Mouse (Mus musculus) megakaryocyte progenitor cell, adult 5-6 weeks (primary cell): ENCODE data around the gene Wdfy3. TPM values are rescaled to one million over a fixed set of nuclear protein-coding genes. Genes with fewer than 3 reads are reported as not detected.
"Not testable (repeated sequence)": the region's sequence is repeated elsewhere in the genome, so short reads cannot be mapped to it uniquely, and the experiment has no call there.

ENCODE experiments used
- ATAC-seq: replicated peaks from 2 replicates; pipeline ENCODE4 v1.8.0; 2016; ENCODE audit warnings: mild to moderate bottlenecking, moderate TSS enrichment, inconsistent platforms; ENCODE audit not compliant: poor library complexity
- total RNA-seq, 2 experiments: library from RNA; stranded (forward) in 1 of 2; stranded (reverse) in 1 of 2; fragments of 157-497, 149-512 nt in 1 of 2; fragments of 200-1000 nt in 1 of 2; gene quantifications; 2 replicates each; pipeline versions ENCODE4 v1.2.3 to v1.2.4; 2015 to 2017

Wdfy3 gene
- total RNA-seq, 2 experiments from 2014 or later, result 5.4 to 9.5 TPM

DNA sequence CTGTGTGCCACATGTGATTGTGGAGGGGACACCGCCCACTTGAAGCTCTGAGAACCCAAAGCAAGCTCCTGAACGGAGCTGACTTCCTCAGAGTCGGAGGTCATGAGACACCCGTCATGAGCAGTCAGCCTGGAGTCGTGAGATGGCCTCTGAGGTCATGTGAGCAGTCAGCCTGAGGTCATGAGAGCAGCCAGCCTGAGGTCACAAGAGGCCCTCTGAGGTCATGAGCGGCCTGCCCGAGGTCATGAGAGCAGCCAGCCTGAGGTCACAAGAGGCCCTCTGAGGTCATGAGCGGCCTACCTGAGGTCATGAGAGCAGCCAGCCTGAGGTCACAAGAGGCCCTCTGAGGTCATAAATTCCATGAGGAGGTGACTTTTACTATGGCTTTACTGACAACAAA is 120.4 kb downstream of the Wdfy3 start:
- no peak for ATAC-seq

DNA sequence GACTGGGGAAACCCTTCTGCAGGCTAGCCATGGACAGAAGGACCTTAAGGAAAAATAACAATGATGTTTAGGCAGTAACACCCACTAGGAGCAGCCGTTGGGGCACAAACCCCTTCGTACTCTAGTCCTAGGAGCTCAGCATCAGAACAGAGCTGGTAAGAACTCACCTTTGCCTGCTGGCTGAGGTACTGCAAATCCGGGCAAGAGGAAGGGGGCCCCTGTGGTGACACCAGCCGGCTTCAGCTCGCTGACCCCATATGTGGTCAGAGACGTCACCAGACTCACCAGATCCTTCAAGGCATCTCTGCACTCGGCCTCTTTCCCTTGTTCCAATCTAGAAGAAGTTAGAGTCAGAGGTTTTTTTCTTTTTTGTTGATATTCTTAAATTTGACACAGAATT is 121.1 kb downstream of the Wdfy3 start:
- no peak for ATAC-seq

DNA sequence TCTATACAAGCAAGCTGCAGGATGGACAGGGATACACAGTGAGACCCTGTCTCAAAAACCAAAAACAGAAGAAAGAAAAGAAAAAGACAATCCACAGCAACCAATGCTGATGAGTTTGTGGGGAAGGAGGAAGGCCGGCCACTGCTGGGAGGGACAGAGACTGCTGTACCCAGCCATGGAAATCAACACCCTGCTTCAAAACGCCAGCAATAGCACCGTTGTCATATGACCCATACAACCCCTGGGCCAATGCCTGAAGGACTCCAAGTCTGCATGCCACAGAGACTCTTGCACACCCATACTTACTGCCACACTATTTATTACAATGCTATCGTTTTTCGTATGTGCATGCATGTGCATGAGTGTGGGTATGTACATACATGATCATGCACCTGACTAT is 124.0 kb downstream of the Wdfy3 start:
- no peak for ATAC-seq

DNA sequence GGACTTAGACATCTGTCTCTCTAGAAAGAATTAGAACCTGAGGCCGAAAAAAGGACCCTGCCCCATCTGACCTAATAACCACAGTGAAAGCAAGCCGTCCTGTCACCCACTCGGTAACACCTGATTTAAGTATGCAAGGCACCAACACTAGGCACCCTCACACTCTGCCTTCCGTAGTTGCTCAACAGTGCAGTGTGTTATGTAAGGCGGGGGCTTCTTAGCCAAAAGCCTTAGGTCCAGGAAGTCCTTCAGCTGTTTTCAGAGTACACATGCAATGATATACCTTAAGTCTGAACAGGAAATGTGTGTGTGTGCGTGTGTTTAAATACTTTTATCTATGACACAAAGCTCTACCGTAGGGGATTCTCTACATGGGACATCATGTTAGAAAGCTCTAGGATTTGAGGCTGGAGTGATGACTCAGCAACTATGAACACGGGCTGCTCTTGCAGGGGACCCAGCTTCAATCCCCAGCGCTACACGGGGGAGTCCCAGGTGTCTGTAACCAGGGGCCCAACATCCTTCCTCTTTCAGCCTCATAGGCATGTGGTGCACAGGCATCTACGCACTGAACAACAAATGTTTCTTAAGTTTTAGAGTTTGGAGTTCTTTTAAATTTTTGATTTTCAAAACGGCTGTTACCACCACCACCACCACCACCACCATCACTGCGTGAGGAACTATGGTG is 131.7 kb downstream of the Wdfy3 start:
- ATAC-seq, result peak; percentile 77

DNA sequence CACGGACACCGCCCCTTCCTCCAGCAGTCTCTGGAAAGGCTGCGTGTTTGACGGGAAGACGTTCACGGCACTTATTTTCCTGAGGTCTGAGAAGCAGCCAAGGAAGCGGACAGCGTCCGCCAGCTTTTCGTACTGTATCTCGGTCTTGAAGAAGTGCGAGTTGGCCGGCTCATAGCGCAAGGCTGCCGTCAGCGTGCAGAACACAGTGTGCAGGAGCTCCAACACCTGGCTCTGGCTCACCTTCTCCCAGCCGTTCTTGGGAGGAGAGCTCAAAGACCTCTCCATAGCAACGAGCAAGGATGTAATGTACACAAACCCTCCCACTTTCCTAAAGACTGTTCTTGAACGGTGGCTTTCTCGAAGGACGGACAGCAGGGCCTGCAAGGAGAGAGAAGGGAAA is 132.4 kb downstream of the Wdfy3 start:
- no peak for ATAC-seq

DNA sequence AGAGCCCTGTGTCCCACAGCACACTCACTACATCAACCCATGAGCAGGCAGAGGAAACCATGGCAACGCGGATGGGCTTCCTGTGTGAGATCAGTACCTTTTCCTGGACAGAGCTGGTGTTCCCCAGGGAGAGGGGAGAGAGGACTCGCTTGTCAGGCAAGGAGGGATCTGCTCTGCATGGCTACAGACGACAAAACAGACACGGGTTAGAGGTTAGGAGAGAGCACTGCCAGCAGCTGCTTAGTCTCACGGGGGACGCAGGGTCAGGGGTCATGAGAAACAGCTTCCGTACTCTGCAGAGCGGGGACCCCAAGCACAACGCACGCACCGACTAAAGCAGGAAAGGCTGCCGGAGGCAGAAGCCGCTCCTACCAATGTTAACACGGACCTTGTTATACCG is 133.8 kb downstream of the Wdfy3 start:
- no peak for ATAC-seq

DNA sequence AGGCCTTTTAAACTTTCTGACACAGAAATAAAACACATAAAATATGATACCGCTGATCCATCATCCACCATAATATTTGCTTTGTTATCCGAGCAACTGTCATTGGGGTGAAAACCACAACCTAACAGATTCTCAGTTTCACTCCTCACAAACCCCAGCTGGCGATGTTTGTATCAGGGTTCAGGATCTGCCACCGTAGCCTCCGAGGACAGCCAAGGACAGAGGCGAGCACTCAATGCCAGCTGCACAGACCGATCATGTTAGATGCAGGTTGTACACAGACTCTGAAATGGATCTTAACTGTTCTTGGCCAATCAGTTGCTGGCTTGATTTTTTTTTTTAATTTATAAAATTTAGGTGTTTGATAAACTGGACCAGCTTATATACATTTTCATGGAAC is 135.1 kb downstream of the Wdfy3 start:
- no peak for ATAC-seq

DNA sequence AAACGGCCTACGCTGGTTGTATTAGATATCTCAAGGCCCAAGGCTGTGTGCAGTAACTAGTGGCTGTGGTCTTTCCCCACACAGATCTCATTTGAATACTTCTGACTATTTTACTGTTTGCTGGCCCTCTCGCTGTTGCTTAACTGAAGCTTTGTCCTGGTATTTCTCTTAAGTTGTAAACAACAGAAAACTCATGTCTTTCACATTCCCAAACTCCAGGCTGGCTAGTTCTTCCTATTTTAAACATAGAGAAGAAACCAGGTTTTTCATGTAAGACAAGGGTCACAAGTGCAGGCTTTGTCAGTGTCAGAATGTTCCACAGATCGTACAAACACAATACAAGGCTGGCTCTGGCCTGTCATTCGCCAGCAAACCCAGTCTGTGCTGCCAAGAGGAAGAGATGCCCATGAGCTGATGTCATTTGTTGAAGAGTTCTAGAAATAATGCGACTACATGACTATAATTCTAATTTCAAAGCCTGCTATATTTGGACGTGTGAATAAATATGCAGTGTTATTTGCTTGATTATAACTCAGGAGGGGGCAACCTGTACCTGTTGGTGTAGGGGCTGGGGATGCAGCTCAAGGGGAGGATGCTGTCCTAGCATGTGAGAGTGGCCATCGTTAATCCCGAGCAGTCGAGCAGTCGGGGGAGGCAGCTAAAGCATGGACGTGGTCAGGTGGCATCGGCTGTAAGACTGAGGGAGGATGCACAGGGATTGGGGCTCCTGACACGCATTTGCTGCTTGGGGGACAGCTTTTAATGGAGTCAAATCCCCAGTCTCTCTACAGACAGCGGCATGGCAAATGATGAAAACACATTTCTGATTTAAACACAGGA is 136.5 kb downstream of the Wdfy3 start:
- no peak for ATAC-seq

DNA sequence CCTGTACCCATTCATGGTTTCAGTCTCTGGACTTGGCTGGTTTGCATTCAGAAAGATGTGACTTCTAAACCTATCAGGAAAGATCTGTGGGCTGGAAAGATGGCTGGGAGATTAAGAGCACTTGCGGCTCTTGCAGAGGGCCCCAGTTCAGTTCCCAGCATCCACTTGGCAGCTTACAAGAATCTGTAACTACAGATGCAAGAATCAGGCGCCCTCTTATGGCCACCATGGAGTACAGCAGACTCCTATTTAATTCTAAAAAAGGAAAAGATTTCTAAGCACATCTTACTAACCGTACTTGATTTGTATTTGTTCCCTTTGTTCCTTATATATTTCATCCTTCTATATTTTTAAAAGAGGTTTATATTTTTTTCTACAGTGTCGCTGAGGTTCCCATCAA is 137.7 kb downstream of the Wdfy3 start:
- no peak for ATAC-seq

DNA sequence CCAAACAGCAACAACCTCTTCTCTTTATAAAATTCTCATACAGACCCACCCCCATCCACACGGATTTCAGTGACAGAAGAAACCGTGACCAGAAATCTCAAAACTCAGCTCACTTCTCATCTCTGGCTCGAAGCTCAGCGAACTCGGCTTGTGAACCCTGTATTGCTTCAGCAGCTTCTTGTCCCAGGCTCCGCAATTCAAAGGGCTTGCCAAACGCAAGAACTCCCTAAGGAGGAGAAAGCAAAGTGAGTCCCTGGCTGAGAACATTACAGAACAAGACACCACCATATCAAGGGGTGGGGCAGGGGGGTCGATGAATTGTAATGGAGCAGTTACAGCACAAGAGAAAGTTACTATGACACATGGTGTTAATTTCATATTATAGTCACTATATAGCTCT is 143.4 kb downstream of the Wdfy3 start:
- ATAC-seq, result no peak

DNA sequence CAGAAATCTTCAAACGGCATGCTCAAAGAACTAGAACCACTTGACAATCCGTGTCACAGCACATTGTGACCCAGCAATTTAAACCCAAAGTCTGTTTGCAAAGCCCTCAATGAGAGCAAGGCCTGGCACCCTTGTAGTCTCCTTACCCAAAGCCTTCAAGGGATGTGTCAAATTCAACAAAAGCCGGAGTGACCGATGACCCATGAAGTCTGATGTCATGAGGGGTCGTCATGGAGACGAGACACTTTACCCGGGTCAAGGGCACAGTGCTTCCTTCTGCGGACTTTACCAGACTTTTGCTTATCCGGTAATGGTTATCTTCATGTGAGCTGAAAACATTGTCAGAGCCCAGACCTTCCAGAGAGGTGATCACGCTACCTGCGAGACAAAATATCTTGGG is 146.0 kb downstream of the Wdfy3 start:
- ATAC-seq, result no peak

DNA sequence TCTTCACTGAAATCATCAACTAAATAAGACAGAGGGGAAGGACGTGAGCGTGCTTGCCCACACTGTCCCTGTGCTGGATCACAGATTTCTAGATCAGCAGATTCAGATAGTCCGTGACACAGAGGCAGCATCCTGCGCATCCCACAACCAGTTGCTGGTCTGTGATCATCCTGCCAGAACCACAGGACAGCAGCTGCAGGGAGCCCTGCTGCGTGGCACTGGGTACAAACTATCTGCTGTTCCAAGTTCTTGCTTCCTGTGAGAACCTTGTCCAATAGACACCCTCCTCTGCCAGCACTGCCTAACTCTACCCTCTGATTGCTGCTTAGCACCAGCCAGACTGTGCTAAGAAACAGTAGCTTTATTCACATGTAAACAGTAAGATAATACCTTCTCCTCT is 150.2 kb downstream of the Wdfy3 start:
- no peak for ATAC-seq

DNA sequence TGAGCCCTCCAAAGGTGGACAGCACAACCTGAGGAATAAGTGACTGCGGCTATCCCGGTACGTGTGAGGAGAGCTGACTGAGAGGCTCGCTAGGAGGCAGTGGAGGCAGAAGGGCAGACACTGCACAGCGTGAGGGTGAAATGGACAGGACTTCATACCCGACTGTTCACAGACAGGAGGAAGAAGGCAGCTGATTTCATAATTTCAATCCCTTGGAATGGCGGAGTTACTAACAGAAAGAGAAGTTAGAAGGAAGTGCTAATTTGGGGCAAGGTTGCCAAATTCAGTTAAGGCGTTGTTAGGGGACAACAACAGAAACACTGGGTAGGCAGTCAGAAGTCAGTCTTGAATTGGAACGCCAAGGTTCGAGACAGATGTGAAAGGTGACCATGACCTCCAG is 160.3 kb downstream of the Wdfy3 start:
- peak; percentile 76 for ATAC-seq

DNA sequence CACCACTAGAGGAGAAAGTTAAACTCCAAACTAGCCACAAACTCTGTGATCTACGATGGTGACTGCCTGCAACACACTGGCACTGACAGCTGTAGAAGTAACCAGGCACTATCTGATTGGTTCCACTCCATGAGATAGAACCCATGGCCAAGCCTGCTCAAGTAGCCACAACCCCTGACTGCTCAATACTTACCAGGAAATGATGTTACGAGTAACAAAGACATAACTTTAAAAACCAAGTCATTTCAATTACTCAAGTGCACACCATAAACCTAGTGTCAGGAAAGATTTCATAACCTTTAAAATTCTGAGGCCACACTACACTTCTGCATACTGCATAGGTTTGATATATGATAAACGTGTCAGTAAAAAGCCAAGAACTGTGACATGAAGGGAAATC is 164.1 kb downstream of the Wdfy3 start:
- peak; percentile 49 for ATAC-seq

DNA sequence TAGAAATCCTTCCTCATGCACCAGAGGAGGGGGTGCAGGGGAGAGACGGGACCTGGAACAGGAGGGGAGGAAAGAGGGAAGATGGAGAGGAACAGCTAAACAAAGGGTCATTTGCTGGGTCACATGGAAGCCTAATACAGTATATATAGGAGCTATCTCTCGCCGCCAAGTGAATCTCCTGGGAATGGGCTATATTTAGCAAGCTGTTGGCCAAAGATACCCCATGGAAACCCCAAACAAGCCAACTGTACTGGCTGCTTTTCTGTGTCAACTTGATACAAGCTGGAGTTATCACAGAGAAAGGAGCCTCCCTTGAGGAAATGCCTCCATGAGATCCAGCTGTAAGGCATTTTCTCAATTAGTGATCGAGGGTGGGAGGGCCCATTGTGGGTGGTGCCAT is 164.9 kb downstream of the Wdfy3 start:
- ATAC-seq, result not testable (repeated sequence)

DNA sequence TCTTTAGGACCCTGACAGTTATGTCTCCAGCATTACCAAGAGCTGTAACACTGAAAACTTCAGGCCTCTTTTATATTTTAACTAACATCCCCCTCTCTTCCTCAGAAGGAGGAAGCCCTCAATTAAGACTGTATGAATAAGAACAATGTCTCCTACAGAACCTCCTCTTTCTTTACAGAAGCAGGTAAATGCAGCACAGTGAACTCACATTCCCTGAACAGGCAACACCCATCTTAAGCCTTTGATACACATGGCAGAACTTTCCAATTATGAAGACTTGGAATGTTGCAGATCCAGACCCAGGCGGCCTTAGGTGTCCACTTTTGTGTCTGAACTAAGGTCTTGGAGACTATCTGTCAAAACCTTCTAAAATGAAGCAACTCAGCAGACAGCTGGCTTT is 167.0 kb downstream of the Wdfy3 start:
- no peak for ATAC-seq

DNA sequence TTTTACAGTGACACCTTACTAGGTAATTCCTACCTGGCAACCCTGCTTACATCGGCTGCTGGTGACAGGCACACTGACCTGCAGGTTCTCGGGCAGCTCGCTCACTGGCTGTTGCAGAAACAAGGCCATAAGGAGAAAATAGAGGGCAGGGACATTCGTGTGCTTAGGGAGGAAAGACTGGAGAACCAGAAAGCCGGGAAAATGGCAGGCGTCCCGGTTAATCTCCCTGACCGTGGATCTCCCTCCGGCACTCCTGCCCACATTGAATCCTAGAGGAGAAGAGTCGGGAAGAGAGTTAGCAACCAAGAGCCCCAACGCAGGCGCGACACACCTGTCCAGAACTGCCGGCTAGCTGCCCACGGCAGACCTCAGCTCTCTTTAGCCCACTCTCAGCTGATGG is 169.7 kb downstream of the Wdfy3 start:
- no peak for ATAC-seq

DNA sequence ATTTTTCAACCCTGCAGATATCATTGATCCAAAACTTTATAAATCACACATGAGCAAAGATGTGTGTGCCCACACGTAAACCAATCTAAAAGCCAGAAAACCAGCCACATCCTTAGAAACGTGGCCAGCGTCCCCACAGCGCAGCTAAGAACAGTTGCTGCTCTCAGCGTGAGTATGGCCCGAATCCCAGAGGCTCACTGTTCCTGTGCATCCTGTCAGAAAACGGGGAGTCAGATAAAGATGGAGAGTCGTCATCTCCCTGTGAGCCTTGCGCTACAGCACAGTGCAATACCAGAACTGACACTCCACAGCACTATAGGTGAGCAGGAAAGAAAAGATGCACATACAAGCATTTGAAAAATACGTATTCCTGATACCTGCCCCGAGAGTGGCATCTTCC is 172.9 kb downstream of the Wdfy3 start:
- no peak for ATAC-seq

DNA sequence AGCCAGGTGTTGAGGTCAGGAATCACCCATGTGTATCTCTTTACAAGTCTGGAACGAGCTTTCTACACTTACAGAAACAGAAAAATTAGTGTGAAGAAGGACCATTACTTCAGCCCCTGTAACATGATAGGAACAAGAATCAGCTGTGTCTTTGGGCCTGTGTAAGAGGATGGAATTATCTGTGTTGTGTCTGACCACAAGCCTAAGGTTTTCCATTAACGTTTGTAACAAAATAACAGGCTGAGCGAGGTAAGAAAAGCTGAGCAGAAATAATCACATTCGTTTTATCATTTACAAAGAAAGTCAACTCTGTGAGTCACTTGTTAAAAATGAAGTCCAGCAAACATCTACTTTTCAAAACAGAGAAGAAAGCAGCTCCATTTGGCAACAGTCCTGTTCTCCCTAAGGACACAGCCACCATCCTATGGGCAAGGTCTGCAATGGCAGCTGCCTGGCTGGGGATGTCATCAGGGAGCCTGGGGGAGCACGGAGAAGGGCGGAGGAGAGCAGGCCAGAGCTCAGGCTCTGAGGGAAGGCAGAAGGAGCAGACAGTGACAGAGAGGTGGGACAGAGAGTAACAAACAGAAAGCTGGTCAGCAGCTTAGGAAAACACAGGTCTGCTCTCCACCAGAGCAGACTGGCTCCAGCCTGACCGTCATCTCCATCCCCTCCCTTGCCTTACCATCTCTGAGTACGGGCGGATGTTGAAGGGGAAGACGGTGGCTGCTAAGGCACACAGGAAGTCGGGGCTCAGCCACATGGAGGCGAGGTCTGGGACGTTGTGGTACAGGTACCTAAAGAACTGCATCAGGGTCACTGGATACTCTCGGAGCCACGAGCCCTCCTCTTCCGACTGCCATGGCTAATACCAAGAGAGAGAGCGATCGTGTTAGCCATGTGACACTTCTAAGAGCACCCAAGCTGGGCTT is 173.7 kb downstream of the Wdfy3 start:
- ATAC-seq, result no peak

DNA sequence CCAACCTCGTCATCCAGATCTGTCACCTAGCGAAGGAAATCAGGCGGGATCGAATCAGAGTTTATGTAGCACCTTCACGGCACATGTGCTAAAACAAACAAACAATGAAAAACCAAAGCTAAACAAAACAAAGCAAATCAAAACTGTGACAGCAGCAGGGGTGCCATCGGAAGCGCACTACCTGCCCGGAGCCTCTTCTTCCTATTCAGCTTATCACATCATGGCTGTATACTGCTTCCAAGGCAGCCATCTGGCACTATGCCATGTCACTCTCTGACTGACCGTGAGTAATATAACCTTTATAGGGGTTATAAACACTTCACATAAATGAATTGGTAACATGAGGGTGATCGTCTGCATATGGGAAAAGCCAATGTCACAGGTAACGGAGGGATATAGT is 174.6 kb downstream of the Wdfy3 start:
- ATAC-seq, result no peak

DNA sequence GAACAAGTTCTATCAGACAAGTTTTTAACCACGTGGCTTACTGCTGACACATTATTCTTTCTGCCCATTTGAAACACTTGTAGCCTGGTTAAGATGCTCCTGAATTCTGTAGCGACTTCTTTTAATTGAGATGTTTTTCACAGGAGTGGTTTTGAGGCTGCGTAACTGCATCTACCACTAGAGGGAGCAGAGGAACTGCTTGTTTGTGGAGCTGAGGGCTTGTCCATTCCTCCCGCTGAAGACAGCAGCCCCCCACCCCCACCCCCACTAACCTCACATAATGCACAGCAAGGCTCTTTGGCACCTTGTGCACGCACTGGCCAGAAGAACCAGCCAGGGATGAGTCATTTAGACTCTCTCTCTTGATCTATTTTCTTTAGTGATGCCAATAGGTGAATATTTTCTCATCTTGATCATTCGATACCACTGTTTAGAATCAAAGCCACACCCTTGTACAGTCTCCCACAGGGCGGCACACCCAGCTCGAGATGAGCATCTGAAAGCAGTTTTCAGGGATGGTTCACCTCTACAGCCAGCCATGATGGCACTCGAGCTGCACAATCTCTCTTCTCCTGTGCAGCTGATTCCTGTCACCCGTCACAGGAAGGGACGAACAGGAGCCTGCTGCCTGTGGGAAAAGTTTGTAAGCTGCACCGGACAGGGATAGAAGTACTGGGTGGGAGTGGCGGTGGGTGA is 175.8 kb downstream of the Wdfy3 start:
- peak; percentile 74 for ATAC-seq
